Mouse (Mus musculus): ENCODE results near the gene Rer1. TPM values are rescaled to one million over a fixed set of nuclear protein-coding genes. Genes with fewer than 3 reads are reported as not detected.

Gene Rer1
- polyA plus RNA-seq, 1 experiment from 2014 or later = 157 TPM

DNA sequence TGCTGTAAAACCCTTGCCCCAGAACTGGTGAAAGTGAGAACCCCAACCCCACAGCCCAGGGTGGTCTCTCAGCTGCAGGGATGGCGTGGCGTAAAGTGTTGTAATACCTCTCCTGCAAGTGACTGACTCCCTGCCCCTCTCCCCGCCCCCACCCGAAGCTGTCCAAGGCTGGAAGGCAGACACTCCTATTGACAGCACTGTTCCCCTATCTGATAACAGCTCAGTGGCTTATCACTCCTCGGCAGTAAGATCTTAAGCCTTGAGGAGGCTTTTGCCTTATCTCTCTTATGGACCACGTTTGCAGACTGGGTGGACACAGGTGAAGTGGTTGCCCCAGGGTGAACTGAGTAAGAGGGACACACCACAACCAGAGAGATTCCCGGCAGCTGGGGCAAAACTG, 39.1 kb upstream of the Rer1 start:
- no peak overlapping the region for H3K9ac ChIP-seq
- H3K27me3 ChIP-seq = no peaks in the 10 kb centered on the region
- no peaks in the 10 kb centered on the region for H3K36me3 ChIP-seq
- WGBS = 48% methylated on average over 7 of the region's 7 CpGs
- peaks cover 81% of the 10 kb centered on the region for H3K4me1 ChIP-seq
- no peak overlapping the region for H3K4me3 ChIP-seq (replicated peaks)
- no peak overlapping the region for H3K27ac ChIP-seq (replicated peaks)
- ATAC-seq (ENCODE audit: insufficient number of reproducible peaks, low FRiP score, low TSS enrichment, low read depth) = no peak
- H3K9me3 ChIP-seq (replicated peaks) = no peaks in the 10 kb centered on the region
- no peak overlapping the region for H3K4me2 ChIP-seq (replicated peaks)

DNA sequence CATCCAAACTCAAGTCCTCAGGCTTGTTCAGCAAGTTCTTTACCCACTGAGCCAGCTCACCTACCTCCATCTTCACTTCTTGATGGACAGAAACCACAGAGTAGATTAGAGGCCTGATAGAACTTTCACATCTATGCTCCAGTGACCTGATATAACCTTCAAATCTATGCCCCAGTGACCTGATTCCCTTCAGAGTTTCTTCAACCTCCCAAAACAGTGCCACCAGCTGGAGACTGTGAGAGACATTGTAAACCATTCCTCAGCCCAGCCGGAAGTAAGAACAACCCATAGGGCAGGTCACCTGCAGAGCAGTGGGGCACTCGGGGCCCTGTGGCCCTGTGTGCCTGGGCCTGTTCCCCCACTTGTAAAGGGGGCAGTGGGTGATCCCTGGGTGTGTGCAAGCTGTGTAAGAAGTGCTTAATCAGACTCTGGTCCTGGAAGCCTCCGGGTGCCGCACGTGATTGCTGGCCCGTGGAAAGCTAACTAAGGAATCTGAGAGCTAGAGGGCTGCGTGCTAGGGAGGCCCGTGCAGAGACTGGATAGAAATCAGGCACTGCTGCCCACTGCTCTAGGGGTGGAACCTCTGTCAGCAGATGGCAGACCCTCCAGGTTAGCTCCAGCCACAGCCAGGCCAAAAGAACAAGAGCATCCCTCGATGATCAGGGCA, 37.8 kb upstream of the Rer1 start:
- no peak for ATAC-seq (ENCODE audit: insufficient number of reproducible peaks, low FRiP score, low TSS enrichment, low read depth)
- Histone ChIP-seq H3K27me3 (no peaks in the 10 kb centered on the region), H3K4me3 (replicated peaks) (no peak overlapping the region), H3K36me3 (no peaks in the 10 kb centered on the region), H3K9me3 (replicated peaks) (no peaks in the 10 kb centered on the region), H3K27ac (replicated peaks) (0 out of 2 replicates have a peak overlapping the region, but pooled peaks have one; percentile 25), H3K4me1 (peaks cover 74% of the 10 kb centered on the region), H3K4me2 (replicated peaks) (no peak overlapping the region), H3K9ac (no peak overlapping the region)
- WGBS = 72% methylated on average over 9 of the region's 9 CpGs

DNA sequence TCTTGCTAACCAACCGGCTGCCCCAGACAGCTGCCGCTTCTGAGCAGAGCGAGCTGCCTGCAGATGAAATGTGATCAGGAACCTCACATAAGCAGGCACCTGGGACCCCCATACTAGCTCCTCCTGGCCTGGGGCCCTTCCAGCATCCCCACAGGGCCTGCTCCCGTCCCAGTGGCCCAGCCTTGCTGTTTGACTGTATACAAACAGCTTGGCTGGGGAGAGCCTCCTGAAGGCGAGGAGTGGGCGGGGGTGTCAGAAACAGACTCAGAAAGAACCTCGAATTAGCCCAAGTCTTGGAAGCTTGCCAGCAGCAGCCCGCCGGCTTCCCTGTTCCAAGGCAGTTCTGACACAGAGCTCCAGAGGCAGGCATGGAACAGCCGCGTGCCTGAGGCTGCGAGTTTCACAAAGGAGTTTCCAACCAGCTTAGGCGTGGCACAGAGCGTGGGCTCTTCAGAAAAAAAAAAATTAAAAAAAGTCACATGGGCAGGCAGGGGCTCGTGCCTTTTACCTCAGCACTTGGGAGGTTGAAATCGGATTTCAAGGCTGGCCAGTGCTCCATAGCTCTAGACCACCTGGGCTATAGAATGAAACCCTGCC, 36.4 kb upstream of the Rer1 start:
- H3K27ac ChIP-seq (replicated peaks) = peak overlapping the region; percentile 94
- H3K36me3 ChIP-seq = no peaks in the 10 kb centered on the region
- no peak overlapping the region for H3K9ac ChIP-seq
- peaks cover 67% of the 10 kb centered on the region for H3K4me1 ChIP-seq
- no peaks in the 10 kb centered on the region for H3K27me3 ChIP-seq
- H3K4me3 ChIP-seq (replicated peaks) = no peak overlapping the region
- peak; percentile 80 for ATAC-seq (ENCODE audit: insufficient number of reproducible peaks, low FRiP score, low TSS enrichment, low read depth)
- WGBS = 3% methylated on average over 16 of the region's 16 CpGs
- no peaks in the 10 kb centered on the region for H3K9me3 ChIP-seq (replicated peaks)
- peak overlapping the region; percentile 37 for H3K4me2 ChIP-seq (replicated peaks)

DNA sequence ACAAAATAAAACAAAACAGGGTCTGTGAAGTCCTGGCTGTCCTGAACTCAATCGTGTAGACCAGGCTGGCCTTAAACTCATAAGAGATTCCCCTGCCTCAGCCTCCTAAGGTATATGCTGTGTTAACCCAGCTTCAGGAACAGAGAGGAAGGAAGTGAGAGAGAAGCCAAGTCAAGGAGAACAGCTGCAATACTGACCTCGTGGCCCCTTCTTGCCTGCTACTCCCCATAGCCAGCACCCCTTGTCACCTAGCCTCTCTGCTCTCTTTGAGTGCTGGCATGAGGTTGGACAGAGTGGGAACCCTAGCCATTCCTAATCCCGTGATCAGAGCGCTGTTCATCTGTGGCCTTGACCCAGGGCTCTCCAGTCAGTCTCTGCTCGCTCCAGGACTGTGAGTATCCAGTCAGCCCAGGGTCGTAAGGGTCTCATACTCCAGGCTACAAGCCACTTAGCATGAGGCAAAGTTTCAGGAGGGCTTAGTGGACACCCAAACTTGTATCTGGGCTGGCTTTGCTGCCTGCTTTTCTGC, 35.8 kb upstream of the Rer1 start:
- Histone ChIP-seq H3K36me3 (no peaks in the 10 kb centered on the region), H3K4me2 (replicated peaks) (no peak overlapping the region), H3K27me3 (no peaks in the 10 kb centered on the region), H3K4me3 (replicated peaks) (no peak overlapping the region), H3K9ac (no peak overlapping the region), H3K9me3 (replicated peaks) (no peaks in the 10 kb centered on the region), H3K4me1 (peaks cover 70% of the 10 kb centered on the region), H3K27ac (replicated peaks) (peak overlapping the region; percentile 94)
- 67% methylated on average over 6 of the region's 6 CpGs for WGBS
- ATAC-seq (ENCODE audit: insufficient number of reproducible peaks, low FRiP score, low TSS enrichment, low read depth) = no peak; the same call in 1 of the 2 replicates

DNA sequence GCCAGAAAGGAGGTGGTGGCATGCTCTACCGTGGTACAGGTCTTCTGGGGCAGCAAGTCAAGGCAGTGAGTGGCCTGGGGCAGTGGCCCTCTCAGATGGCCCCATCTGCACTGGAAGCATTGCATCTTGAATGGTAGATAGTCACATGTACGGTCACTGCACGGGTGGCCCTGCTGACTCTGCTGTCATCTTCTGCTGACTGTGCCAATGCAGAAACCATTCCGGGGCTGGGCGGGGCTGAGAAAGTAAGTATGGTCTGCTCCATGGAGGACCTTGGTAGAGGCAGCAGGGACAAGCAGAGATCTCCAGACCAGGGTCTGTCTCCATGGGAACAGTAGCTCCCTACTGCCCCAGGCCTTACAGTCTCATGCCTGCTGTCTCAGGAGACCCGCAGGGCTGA, 35.0 kb upstream of the Rer1 start:
- Histone ChIP-seq H3K4me3 (replicated peaks) (no peak overlapping the region), H3K4me1 (peaks cover 71% of the 10 kb centered on the region)
- ATAC-seq (ENCODE audit: insufficient number of reproducible peaks, low FRiP score, low TSS enrichment, low read depth) = no peak

DNA sequence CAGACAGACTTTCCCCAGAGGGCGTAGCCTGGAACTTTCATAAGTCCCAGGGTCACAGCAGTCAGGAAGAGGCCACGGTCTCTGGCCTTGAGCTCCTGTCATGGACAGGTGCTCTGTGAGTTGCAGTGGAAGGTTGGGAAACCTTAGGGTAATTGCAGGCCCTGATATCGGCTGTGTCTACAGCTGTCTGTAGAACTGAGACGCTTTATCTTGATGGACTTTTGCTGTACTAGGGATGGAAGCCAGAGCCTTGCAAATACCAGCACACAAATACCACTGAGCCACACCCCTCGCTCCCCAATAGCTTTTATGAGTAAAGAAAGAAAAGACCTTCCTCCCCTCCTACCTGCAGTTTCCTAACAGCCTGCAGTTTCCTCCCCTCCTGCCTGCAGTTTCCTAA, 34.4 kb upstream of the Rer1 start:
- H3K27me3 ChIP-seq = no peaks in the 10 kb centered on the region
- H3K4me1 ChIP-seq = peaks cover 74% of the 10 kb centered on the region
- peak overlapping the region; percentile 76 for H3K27ac ChIP-seq (replicated peaks)
- H3K9ac ChIP-seq = no peak overlapping the region
- H3K4me2 ChIP-seq (replicated peaks) = no peak overlapping the region
- no peak for ATAC-seq (ENCODE audit: insufficient number of reproducible peaks, low FRiP score, low TSS enrichment, low read depth)
- 71% methylated on average over 5 of the region's 5 CpGs for WGBS
- H3K4me3 ChIP-seq (replicated peaks) = no peak overlapping the region
- no peaks in the 10 kb centered on the region for H3K9me3 ChIP-seq (replicated peaks)
- H3K36me3 ChIP-seq = no peaks in the 10 kb centered on the region

More for the DNA sequence above, 35.0 kb upstream of the Rer1 start:
- no peaks in the 10 kb centered on the region for H3K36me3 ChIP-seq
- no peak overlapping the region for H3K9ac ChIP-seq
- no peak overlapping the region for H3K4me2 ChIP-seq (replicated peaks)
- no peaks in the 10 kb centered on the region for H3K9me3 ChIP-seq (replicated peaks)
- H3K27me3 ChIP-seq = no peaks in the 10 kb centered on the region
- 81% methylated on average over 6 of the region's 6 CpGs for WGBS
- H3K27ac ChIP-seq (replicated peaks) = peak overlapping the region; percentile 94

DNA sequence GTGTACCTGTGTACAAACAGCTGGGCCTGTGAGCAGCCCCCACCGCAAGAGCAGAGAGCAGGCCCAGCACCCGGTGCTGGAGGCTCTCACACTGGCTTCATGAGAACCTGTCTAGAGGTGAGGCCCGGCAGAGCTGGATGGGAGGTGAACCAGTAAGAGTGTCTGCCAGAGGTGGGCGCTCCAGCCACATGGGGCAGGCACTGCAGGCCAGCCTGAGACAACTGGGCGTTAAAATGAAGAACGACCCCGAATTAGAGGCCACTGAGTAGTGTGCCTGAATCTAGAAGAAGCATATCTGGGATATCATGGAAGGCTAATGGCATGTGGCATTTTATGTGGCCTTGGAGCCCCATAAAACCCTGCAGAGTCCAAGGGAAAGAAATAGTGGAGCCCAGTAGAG, 33.9 kb upstream of the Rer1 start:
- no peak overlapping the region for H3K4me3 ChIP-seq (replicated peaks)
- WGBS = 85% methylated on average over 7 of the region's 7 CpGs
- no peaks in the 10 kb centered on the region for H3K27me3 ChIP-seq
- peaks cover 79% of the 10 kb centered on the region for H3K4me1 ChIP-seq
- no peaks in the 10 kb centered on the region for H3K9me3 ChIP-seq (replicated peaks)
- peak overlapping the region; percentile 18 for H3K27ac ChIP-seq (replicated peaks)
- no peak for ATAC-seq (ENCODE audit: insufficient number of reproducible peaks, low FRiP score, low TSS enrichment, low read depth)
- H3K4me2 ChIP-seq (replicated peaks) = no peak overlapping the region
- no peaks in the 10 kb centered on the region for H3K36me3 ChIP-seq
- no peak overlapping the region for H3K9ac ChIP-seq

DNA sequence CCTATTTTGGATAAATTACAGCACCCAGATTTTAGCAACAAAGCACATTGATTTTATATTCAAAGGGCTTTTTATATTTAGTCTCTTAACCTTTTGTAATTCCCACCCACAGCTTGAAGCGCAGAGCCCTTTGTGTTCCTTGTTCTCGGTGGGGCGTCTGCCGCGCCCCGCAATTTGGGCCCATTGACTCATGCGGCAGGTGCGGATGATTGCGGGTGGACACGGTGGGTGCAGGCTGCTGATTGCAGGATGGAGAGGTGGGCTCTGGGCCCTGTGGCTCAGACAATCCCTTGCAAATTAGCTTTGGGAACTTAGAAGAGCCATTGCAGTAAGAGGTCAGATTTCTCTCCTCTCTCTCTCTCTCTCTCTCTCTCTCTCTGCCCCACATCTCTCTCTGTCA, 32.1 kb upstream of the Rer1 start:
- Histone ChIP-seq H3K27me3 (no peaks in the 10 kb centered on the region), H3K36me3 (no peaks in the 10 kb centered on the region), H3K4me3 (replicated peaks) (no peak overlapping the region), H3K9me3 (replicated peaks) (no peaks in the 10 kb centered on the region), H3K4me2 (replicated peaks) (no peak overlapping the region), H3K9ac (no peak overlapping the region), H3K4me1 (peaks cover 80% of the 10 kb centered on the region), H3K27ac (replicated peaks) (no peak overlapping the region)
- 86% methylated on average over 10 of the region's 10 CpGs for WGBS
- ATAC-seq (ENCODE audit: insufficient number of reproducible peaks, low FRiP score, low TSS enrichment, low read depth) = no peak

DNA sequence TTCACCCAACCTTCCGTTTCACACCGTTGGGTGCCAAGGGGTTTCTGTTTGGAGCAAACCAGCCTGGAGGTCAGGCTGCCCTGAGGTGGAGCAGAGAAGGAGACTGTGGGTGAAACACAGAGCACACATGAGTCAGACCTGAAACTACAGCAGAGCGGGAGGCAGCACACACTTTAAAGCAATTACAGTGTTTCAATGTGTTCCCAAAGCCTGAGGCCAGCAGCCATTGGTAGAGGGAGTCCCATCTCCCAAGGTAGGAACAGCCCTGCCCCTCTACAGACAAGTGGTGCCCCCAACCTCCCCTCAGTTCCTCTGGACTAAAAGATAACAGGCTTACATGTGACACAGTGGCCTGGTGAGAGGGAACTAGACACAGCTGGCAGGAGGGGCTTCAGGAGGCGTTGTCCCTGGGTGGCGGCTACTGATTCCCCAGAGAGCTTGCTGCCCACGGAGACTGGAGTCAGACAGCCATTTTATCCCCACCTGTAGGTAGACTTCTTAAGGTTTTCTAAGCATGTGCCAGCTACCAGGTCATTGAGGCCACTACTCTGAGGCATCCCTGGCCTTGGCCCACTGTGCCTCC, 31.3 kb upstream of the Rer1 start:
- H3K9ac ChIP-seq = no peak overlapping the region

DNA sequence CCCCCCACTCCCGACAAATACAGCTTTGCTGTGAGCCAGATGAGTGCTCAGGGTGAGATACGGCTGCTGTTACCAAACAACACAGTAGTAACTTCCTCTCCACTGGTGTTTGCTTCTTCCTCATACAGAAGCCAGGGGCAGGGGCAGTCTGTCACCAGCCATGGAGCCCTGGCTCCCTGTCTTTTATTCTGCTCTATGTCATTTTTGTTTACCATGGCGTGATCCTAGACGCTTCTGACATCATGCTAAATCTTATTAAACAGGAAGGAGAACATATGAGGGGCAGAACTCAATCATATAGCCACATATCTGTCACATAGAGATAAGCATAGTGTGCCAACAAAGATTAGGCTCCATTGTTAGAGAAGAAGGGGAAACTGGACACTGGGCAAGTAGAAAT, 30.4 kb upstream of the Rer1 start:
- H3K9me3 ChIP-seq (replicated peaks) = no peaks in the 10 kb centered on the region
- peak overlapping the region; percentile 59; the same call in 1 of the 2 replicates for H3K27ac ChIP-seq (replicated peaks)
- peaks cover 63% of the 10 kb centered on the region for H3K4me1 ChIP-seq
- no peaks in the 10 kb centered on the region for H3K36me3 ChIP-seq
- no peak overlapping the region for H3K4me2 ChIP-seq (replicated peaks)
- H3K27me3 ChIP-seq = no peaks in the 10 kb centered on the region
- ATAC-seq (ENCODE audit: insufficient number of reproducible peaks, low FRiP score, low TSS enrichment, low read depth) = no peak
- H3K9ac ChIP-seq = no peak overlapping the region
- 67% methylated on average over 4 of the region's 4 CpGs for WGBS
- no peak overlapping the region for H3K4me3 ChIP-seq (replicated peaks)

More for the DNA sequence above, 31.3 kb upstream of the Rer1 start:
- H3K27me3 ChIP-seq = no peaks in the 10 kb centered on the region
- H3K4me1 ChIP-seq = peaks cover 72% of the 10 kb centered on the region
- ATAC-seq (ENCODE audit: insufficient number of reproducible peaks, low FRiP score, low TSS enrichment, low read depth) = no peak
- no peaks in the 10 kb centered on the region for H3K9me3 ChIP-seq (replicated peaks)
- no peak overlapping the region for H3K27ac ChIP-seq (replicated peaks)
- WGBS = 82% methylated on average over 6 of the region's 6 CpGs
- no peak overlapping the region for H3K4me3 ChIP-seq (replicated peaks)
- H3K4me2 ChIP-seq (replicated peaks) = no peak overlapping the region
- H3K36me3 ChIP-seq = no peaks in the 10 kb centered on the region

DNA sequence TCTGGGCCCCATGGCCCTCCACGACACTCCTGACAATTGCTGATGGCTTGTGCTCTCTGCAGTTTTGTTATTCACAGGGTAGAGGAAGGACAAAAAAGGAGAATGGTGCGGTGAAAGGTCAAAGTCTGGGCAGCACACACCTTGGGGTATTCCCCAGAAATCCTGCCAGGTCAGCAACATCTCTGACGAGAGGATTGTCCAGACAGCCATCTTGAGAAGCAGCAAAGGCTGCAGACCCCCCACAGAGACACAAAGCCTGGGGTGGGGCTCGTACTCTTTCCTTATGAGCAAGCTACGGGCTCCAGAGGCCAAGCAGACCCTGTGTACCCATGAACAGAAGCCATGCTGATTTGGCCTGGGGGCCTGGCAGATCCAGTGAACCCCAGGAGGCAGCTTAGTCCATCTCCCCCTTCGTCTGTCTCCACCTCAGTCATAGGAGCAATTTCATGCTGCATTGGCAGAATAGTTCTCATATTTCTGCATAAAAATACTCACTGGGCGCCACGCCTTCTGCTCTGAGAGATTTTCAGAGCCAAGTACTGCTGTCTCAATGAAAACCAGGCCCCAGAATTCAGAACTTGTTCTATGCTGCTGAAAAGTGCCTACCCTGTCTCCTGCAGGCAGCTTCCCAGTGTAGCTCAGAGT, 27.7 kb upstream of the Rer1 start:
- H3K9ac ChIP-seq = no peak overlapping the region

More for the DNA sequence above, 27.7 kb upstream of the Rer1 start:
- H3K9me3 ChIP-seq (replicated peaks) = no peaks in the 10 kb centered on the region
- H3K4me3 ChIP-seq (replicated peaks) = no peak overlapping the region
- H3K4me1 ChIP-seq = peaks cover 47% of the 10 kb centered on the region
- no peaks in the 10 kb centered on the region for H3K36me3 ChIP-seq
- ATAC-seq (ENCODE audit: insufficient number of reproducible peaks, low FRiP score, low TSS enrichment, low read depth) = peak; percentile 39
- H3K27ac ChIP-seq (replicated peaks) = peak overlapping the region; percentile 89
- H3K4me2 ChIP-seq (replicated peaks) = 0 out of 2 replicates have a peak overlapping the region, but pooled peaks have one; percentile 17
- 24% methylated on average over 8 of the region's 8 CpGs for WGBS
- H3K27me3 ChIP-seq = no peaks in the 10 kb centered on the region
